12 mouse cellular contexts compared by ENCODE assay signal in genomic region chr5:135894958-135895357, GRCm38 (mm10). TPM values are rescaled to one million over a fixed set of nuclear protein-coding genes. Genes with fewer than 3 reads are reported as not detected.
"Had no signal": no experiment of that assay in that cellular context is flagged by ENCODE, and none has a peak within 500 bp of the region (broad histone marks: within the 10 kb centered on the region; RNA-seq: fewer than 3 reads in every experiment).

No protein-coding gene starts in this region.

- ATAC-seq: midbrain, embryonic 16.5 days had no signal

- H3K27ac ChIP-seq: limb, embryonic 13.5 days; liver, embryonic 14.5 days; midbrain, embryonic 12.5 days; neural tube, embryonic 13.5 days; stomach, embryonic 15.5 days had no signal

- H3K4me3 ChIP-seq: limb, embryonic 13.5 days; midbrain, embryonic 12.5 days; neural tube, embryonic 13.5 days; stomach, embryonic 15.5 days had no signal

- H3K4me2 ChIP-seq: limb, embryonic 13.5 days; midbrain, embryonic 12.5 days; neural tube, embryonic 13.5 days; stomach, embryonic 15.5 days had no signal

- DNase-seq: kidney, postnatal 14 days; left cerebral cortex, postnatal 4 days; lung, adult 18-20 months; retina, postnatal 1 day; thymus, postnatal 4 days had no signal

- H3K27me3 ChIP-seq: stomach, embryonic 15.5 days had no signal

- H3K36me3 ChIP-seq: limb, embryonic 13.5 days; midbrain, embryonic 12.5 days; neural tube, embryonic 13.5 days; stomach, embryonic 15.5 days had no signal

- H3K9ac ChIP-seq: limb, embryonic 13.5 days; liver, embryonic 14.5 days; midbrain, embryonic 12.5 days; neural tube, embryonic 13.5 days; stomach, embryonic 15.5 days had no signal

- H3K4me1 ChIP-seq: limb, embryonic 13.5 days; midbrain, embryonic 12.5 days; neural tube, embryonic 13.5 days had no signal

- H3K9me3 ChIP-seq: limb, embryonic 13.5 days; midbrain, embryonic 12.5 days; neural tube, embryonic 13.5 days; stomach, embryonic 15.5 days had no signal

RNA-seq across cellular contexts. Expression of gene Hspb1, which starts 7.2 kb away (rescaled TPM):
- total RNA-seq: megakaryocyte-erythroid progenitor cell, adult 5-6 weeks had no signal
